Mouse (Mus musculus): Measurements from ENCODE around the gene Scn8a. TPM values are rescaled to one million over a fixed set of nuclear protein-coding genes. Genes with fewer than 3 reads are reported as not detected.
"Not testable (repeated sequence)": the region's sequence is repeated elsewhere in the genome, so short reads cannot be mapped to it uniquely, and the experiment has no call there.

Gene Scn8a
- polyA plus RNA-seq (2014; fragmentation: Nextera tagmentation; extraction: Ambion mirVana), result 0.71 and 0.73 TPM in 2 replicates

DNA sequence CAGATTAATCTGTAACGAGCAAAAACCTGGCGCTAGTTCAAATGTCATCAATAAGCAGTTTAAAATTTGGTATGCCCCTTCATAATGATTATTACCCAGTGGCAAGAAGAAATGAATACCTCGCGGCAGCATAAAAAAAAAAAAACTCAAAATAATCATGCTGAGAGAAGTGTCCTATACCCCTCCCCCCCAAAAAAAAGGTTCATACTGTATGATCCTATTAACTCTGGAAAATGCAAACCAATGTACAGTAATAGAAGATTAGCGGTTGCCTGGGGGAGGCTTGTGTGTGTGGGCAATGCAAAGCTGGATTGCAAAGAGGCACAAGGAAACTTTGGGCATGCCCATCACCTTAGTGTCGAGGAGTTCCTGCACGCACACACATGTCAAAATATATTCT, at the start of gene Scn8a:
Gene Scn8a, plus strand, starts transcription at position 301 of the 400 bp plus-strand sequence.
- Histone ChIP-seq H3K36me3 (ENCODE audit: control insufficient read depth, insufficient read depth, low read length) (no peaks in the 10 kb centered on the region), H3K9ac (ENCODE audit: low read depth, low read length) (no peak within 1 kb of the TSS), H3K4me3 (ENCODE audit: low read depth, low read length) (peak within 1 kb of the TSS; percentile 62), H3K4me1 (replicated peaks; ENCODE audit: control insufficient read depth, insufficient read depth, low read length) (no peaks in the 10 kb centered on the region), H3K27ac (ENCODE audit: low read depth, low read length) (no peak within 1 kb of the TSS), H3K4me2 (peak within 1 kb of the TSS; percentile 72), H3K27me3 (replicated peaks; ENCODE audit: control insufficient read depth, insufficient read depth, low read length) (peaks cover 62% of the 10 kb centered on the region), H3K9me3 (ENCODE audit: control insufficient read depth, low read length) (no peaks in the 10 kb centered on the region)
- WGBS, result 76% methylated on average over 7 of the region's 7 CpGs
- ATAC-seq (replicated peaks; ENCODE audit: low FRiP score), result no peak
- no peak for DNase-seq (ENCODE audit: low spot score)

DNA sequence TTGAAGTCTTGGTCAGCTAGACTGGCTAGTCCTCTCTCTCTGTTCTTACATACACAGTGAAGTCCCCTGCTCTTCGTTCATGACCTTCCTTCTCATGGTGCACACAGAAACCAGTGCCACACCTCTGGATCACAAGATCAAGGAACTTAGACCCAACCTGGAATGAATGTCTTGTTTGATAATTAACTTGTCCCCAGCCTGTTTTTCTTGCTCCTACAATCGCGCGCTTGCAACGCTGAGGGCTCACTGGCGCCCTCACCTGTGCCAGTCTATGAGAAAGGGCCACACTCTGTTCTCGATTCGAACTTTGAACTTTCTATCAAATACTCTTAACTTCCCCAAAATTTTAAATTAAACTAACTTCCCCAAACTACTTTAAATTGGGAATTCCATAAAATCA, 47.8 kb upstream of the Scn8a start:
- Histone ChIP-seq H3K9ac (ENCODE audit: low read depth, low read length) (no peak overlapping the region), H3K27me3 (replicated peaks; ENCODE audit: control insufficient read depth, insufficient read depth, low read length) (peaks cover 26% of the 10 kb centered on the region), H3K9me3 (ENCODE audit: control insufficient read depth, low read length) (no peaks in the 10 kb centered on the region), H3K4me2 (no peak overlapping the region), H3K36me3 (ENCODE audit: control insufficient read depth, insufficient read depth, low read length) (no peaks in the 10 kb centered on the region), H3K4me1 (replicated peaks; ENCODE audit: control insufficient read depth, insufficient read depth, low read length) (no peaks in the 10 kb centered on the region), H3K4me3 (ENCODE audit: low read depth, low read length) (no peak overlapping the region), H3K27ac (ENCODE audit: low read depth, low read length) (no peak overlapping the region)
- WGBS, result 55% methylated on average over 8 of the region's 8 CpGs
- no peak for DNase-seq (ENCODE audit: low spot score)
- no peak for ATAC-seq (replicated peaks; ENCODE audit: low FRiP score)

DNA sequence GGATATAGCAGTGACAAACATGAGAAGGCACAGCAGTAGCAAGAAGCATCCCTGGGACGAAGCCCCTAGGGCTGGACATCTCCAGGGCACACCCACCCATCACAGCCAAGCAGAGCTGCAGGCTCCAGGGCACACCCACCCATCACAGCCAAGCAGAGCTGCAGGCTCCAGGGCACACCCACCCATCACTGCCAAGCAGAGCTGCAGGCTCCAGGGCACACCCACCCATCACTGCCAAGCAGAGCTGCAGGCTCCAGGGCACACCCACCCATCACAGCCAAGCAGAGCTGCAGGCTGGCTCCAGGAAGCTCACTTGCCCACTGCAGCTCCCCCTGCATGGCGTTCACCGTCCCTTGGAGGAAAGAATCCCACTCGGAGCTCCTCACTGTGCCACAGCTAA, 47.3 kb upstream of the Scn8a start:
- peaks cover 26% of the 10 kb centered on the region for H3K27me3 ChIP-seq (replicated peaks; ENCODE audit: control insufficient read depth, insufficient read depth, low read length)
- H3K27ac ChIP-seq (ENCODE audit: low read depth, low read length); ATAC-seq (replicated peaks; ENCODE audit: low FRiP score); H3K36me3 ChIP-seq (ENCODE audit: control insufficient read depth, insufficient read depth, low read length); H3K4me3 ChIP-seq (ENCODE audit: low read depth, low read length); H3K4me2 ChIP-seq; H3K9me3 ChIP-seq (ENCODE audit: control insufficient read depth, low read length); H3K4me1 ChIP-seq (replicated peaks; ENCODE audit: control insufficient read depth, insufficient read depth, low read length); H3K9ac ChIP-seq (ENCODE audit: low read depth, low read length); DNase-seq (ENCODE audit: low spot score): not testable (repeated sequence)
- WGBS, result 72% methylated on average over 4 of the region's 4 CpGs

DNA sequence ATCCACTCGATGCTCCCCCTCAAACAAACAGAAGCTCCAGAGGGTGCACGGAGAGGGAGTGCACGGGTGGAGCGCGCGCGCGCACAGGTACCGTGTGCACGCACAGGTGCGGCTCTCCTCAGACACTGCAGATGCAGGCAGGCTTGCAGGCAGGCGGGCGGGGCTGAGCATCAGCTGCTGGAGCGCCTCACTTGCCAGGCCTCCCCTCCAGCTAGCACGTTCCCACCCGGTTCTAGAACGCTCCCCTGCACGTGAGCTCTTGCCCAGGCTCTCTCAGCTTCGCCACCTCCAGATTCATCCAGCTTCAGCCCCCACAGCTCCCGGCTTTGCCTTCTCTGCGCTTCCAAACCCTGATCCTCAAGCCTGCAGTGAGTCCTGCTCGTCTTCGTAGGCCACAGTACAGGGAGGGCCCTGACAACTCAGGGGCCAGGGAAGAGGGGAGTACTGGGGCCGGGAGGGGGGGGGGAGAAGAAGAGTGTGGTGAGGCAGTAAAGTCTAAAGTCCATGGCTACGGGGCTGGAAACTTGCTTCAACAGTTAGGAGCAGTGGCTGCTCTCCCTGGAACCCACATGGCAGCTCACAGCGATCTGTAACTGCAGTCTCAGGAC, 44.3 kb upstream of the Scn8a start:
- WGBS, result 24% methylated on average over 25 of the region's 26 CpGs
- Histone ChIP-seq H3K9ac (ENCODE audit: low read depth, low read length) (no peak overlapping the region), H3K4me2 (peak overlapping the region; percentile 20; the same call in 1 of the 2 replicates), H3K9me3 (ENCODE audit: control insufficient read depth, low read length) (no peaks in the 10 kb centered on the region), H3K27me3 (replicated peaks; ENCODE audit: control insufficient read depth, insufficient read depth, low read length) (peaks cover 26% of the 10 kb centered on the region), H3K27ac (ENCODE audit: low read depth, low read length) (no peak overlapping the region), H3K4me3 (ENCODE audit: low read depth, low read length) (no peak overlapping the region), H3K36me3 (ENCODE audit: control insufficient read depth, insufficient read depth, low read length) (no peaks in the 10 kb centered on the region), H3K4me1 (replicated peaks; ENCODE audit: control insufficient read depth, insufficient read depth, low read length) (no peaks in the 10 kb centered on the region)
- DNase-seq (ENCODE audit: low spot score) (no peak), ATAC-seq (replicated peaks; ENCODE audit: low FRiP score) (no peak)

DNA sequence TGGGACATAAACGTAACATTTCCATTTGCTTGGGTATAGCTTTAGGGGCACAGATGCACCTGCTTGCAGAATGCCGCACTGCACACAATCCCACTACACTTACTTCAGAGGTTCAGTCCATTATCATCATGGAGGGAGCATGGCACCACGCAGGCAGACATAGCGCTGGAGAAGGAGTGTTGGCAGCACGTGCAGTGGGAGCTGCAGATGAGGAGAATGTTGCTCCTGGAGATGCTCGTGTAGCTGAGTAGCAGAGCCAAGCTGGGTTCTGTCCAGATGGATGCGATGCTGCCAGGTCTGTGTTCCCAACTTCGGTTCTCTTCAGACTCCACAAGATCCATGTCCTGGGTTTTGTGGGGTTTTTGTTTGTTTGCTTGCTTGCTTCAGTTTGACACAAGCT, 43.6 kb upstream of the Scn8a start:
- H3K27ac ChIP-seq (ENCODE audit: low read depth, low read length), result no peak overlapping the region
- no peak overlapping the region for H3K9ac ChIP-seq (ENCODE audit: low read depth, low read length)
- H3K36me3 ChIP-seq (ENCODE audit: control insufficient read depth, insufficient read depth, low read length), result no peaks in the 10 kb centered on the region
- DNase-seq (ENCODE audit: low spot score), result no peak
- peaks cover 26% of the 10 kb centered on the region for H3K27me3 ChIP-seq (replicated peaks; ENCODE audit: control insufficient read depth, insufficient read depth, low read length)
- H3K9me3 ChIP-seq (ENCODE audit: control insufficient read depth, low read length), result no peaks in the 10 kb centered on the region
- no peak for ATAC-seq (replicated peaks; ENCODE audit: low FRiP score)
- H3K4me1 ChIP-seq (replicated peaks; ENCODE audit: control insufficient read depth, insufficient read depth, low read length), result no peaks in the 10 kb centered on the region
- no peak overlapping the region for H3K4me3 ChIP-seq (ENCODE audit: low read depth, low read length)
- 82% methylated on average over 8 of the region's 8 CpGs for WGBS
- no peak overlapping the region for H3K4me2 ChIP-seq

- no peaks in the 10 kb centered on the region for H3K36me3 ChIP-seq (ENCODE audit: control insufficient read depth, insufficient read depth, low read length)
- H3K4me2 ChIP-seq, result no peak overlapping the region
- peaks cover 16% of the 10 kb centered on the region for H3K27me3 ChIP-seq (replicated peaks; ENCODE audit: control insufficient read depth, insufficient read depth, low read length)
- no peak overlapping the region for H3K9ac ChIP-seq (ENCODE audit: low read depth, low read length)
- no peak overlapping the region for H3K4me3 ChIP-seq (ENCODE audit: low read depth, low read length)
- no peaks in the 10 kb centered on the region for H3K9me3 ChIP-seq (ENCODE audit: control insufficient read depth, low read length)
- DNase-seq (ENCODE audit: low spot score) (no peak), ATAC-seq (replicated peaks; ENCODE audit: low FRiP score) (no peak)
- H3K4me1 ChIP-seq (replicated peaks; ENCODE audit: control insufficient read depth, insufficient read depth, low read length), result no peaks in the 10 kb centered on the region
- no peak overlapping the region for H3K27ac ChIP-seq (ENCODE audit: low read depth, low read length)
- WGBS, result 72% methylated on average over 9 of the region's 9 CpGs
These were observed 39.9 kb upstream of the Scn8a start for GRCm38 (mm10) chr15:100829775-100830174.

GRCm38 (mm10) chr15:100830682-100831081, 39.0 kb upstream of the Scn8a start:
- Histone ChIP-seq H3K9ac (ENCODE audit: low read depth, low read length) (no peak overlapping the region), H3K9me3 (ENCODE audit: control insufficient read depth, low read length) (no peaks in the 10 kb centered on the region), H3K27ac (ENCODE audit: low read depth, low read length) (no peak overlapping the region), H3K27me3 (replicated peaks; ENCODE audit: control insufficient read depth, insufficient read depth, low read length) (peaks cover 8% of the 10 kb centered on the region), H3K4me2 (no peak overlapping the region), H3K4me3 (ENCODE audit: low read depth, low read length) (no peak overlapping the region), H3K4me1 (replicated peaks; ENCODE audit: control insufficient read depth, insufficient read depth, low read length) (no peaks in the 10 kb centered on the region), H3K36me3 (ENCODE audit: control insufficient read depth, insufficient read depth, low read length) (no peaks in the 10 kb centered on the region)
- DNase-seq (ENCODE audit: low spot score) (no peak), ATAC-seq (replicated peaks; ENCODE audit: low FRiP score) (no peak)
- 48% methylated on average over 6 of the region's 6 CpGs for WGBS

DNA sequence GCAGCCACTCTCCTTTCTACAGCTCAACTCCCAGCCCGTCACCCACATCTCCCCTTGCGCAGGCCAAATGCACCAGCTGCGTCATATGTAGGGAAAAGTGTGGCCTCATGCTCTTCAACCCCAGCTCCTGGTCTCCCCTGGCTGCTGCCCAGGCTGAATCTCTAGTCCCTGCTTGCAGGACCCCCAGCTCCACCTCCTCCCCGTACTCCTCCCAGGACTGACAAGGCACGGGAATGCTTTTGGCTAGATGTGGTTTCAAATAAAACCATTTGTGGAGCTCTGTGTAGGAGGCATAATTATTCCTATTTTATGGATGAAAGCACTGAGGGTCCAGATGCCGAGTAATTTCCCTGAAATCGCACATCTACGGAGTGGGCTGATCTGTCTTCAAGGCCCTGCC, 37.5 kb upstream of the Scn8a start:
- WGBS, result 84% methylated on average over 8 of the region's 8 CpGs
- no peaks in the 10 kb centered on the region for H3K36me3 ChIP-seq (ENCODE audit: control insufficient read depth, insufficient read depth, low read length)
- H3K9me3 ChIP-seq (ENCODE audit: control insufficient read depth, low read length), result no peaks in the 10 kb centered on the region
- ATAC-seq (replicated peaks; ENCODE audit: low FRiP score) (no peak), DNase-seq (ENCODE audit: low spot score) (no peak)
- no peak overlapping the region for H3K4me2 ChIP-seq
- no peak overlapping the region for H3K9ac ChIP-seq (ENCODE audit: low read depth, low read length)
- H3K4me3 ChIP-seq (ENCODE audit: low read depth, low read length), result no peak overlapping the region
- H3K4me1 ChIP-seq (replicated peaks; ENCODE audit: control insufficient read depth, insufficient read depth, low read length), result no peaks in the 10 kb centered on the region
- H3K27ac ChIP-seq (ENCODE audit: low read depth, low read length), result no peak overlapping the region
- peaks cover 2% of the 10 kb centered on the region; the same call in 1 of the 2 replicates for H3K27me3 ChIP-seq (replicated peaks; ENCODE audit: control insufficient read depth, insufficient read depth, low read length)

DNA sequence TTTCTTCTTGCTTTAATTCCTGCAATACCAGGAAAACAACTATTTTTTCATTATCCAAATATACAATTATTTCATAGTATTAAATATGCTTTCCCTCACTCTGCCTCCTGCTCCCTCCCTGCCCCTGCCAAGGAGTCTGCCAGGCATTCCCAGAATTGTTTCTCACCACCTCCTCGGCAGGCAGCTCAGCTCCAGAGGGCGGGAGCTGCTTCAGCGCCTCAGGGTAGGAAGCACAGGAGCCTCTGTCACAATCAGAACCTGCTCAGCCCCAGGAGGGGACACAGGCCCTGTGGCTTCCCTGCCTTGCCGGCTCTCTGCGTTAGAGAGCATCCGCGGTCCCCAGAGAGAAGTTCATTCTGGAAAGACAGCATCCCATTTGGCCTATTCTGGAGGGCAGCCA, 36.9 kb upstream of the Scn8a start:
- DNase-seq (ENCODE audit: low spot score) (no peak), ATAC-seq (replicated peaks; ENCODE audit: low FRiP score) (no peak)
- Histone ChIP-seq H3K27ac (ENCODE audit: low read depth, low read length) (no peak overlapping the region), H3K9me3 (ENCODE audit: control insufficient read depth, low read length) (no peaks in the 10 kb centered on the region), H3K36me3 (ENCODE audit: control insufficient read depth, insufficient read depth, low read length) (no peaks in the 10 kb centered on the region), H3K9ac (ENCODE audit: low read depth, low read length) (no peak overlapping the region), H3K4me2 (no peak overlapping the region), H3K4me1 (replicated peaks; ENCODE audit: control insufficient read depth, insufficient read depth, low read length) (no peaks in the 10 kb centered on the region), H3K4me3 (ENCODE audit: low read depth, low read length) (no peak overlapping the region), H3K27me3 (replicated peaks; ENCODE audit: control insufficient read depth, insufficient read depth, low read length) (peaks cover 2% of the 10 kb centered on the region; the same call in 1 of the 2 replicates)
- 32% methylated on average over 7 of the region's 7 CpGs for WGBS
